Mouse (Mus musculus) liver, embryonic 14 days (tissue): Measurements from ENCODE around the gene Rps27. TPM values are rescaled to one million over a fixed set of nuclear protein-coding genes. Genes with fewer than 3 reads are reported as not detected.

Experiments used
- polyA plus RNA-seq: library from polyadenylated mRNA; depleted of rRNA; stranded (reverse); fragments of >200 nt; gene quantifications from 2 replicates; pipeline ENCODE4 v1.2.3, GENCODE M21; 2012; rRNA removed

The Rps27 gene
- polyA plus RNA-seq = 1,354 and 1,509 TPM in 2 replicates

DNA sequence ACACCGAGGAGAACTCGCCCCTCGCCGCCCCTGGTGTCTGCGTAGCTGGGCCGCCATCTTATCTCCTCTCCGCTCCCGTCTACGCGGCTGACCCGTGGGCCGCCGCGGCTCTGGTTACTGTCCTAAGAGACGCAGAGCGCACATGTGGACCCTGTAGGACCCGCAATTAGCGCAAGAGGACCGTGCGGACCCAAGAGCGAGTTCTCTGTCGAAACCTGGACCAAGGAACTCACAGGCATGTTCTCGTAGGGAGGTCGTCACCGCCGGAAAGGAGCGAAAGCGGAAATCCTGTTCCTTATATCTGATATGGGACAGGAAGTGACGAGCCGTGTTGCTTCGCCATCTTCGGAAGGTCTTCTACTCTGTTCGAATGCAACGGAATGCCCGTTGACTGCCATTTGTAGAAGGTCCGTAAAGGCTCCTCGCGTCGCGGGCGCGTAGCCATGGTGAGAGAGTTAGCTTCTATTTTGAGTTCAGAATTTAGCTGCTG, at the start of gene Rps27, which contains the start of gene Rab13:
Gene Rps27 (minus strand): TSS at position 275 of the 490 bp plus-strand sequence.
Gene Rab13 (plus strand): TSS at position 319 of the 490 bp plus-strand sequence.

DNA sequence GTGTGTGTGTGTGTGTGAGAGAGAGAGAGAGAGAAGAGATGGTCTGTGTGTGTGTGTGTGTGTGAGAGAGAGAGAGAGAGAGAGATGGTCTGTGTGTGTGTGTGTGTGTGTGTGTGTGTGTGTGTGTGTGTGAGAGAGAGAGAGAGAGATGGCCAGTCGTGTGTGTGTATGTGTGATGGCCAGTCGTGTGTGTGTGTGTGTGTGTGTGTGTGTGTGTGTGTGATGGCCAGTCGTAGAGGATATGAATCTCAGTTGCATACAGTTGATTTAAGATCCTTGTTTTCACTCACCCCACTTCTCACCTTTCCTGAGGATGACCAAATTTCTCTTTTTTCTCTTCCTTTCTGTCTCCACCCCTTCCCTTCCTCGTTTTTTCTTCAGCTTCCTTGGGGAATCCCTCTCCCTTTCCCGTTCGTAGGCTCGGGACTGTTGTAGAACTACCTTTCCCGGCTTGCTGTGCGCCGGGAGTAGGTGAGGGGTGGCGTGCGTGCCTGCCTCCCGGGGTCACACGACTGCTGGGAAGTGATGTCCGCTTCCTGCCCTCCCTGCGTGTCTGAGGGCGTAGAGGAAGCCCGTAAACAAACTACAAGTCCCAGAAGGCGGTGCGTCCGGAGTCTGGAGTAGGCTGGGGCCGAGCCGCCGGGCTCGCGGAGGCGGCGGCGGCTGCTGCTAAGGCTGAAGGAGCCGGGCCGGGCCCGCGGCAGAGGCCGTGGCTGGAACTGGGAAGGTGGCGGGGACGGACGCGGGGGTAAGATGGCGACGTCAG, 40.4 kb upstream of the Rps27 start, which contains the start of gene Crtc2:
Gene Crtc2 (plus strand): TSS at position 511 of the 766 bp plus-strand sequence.

DNA sequence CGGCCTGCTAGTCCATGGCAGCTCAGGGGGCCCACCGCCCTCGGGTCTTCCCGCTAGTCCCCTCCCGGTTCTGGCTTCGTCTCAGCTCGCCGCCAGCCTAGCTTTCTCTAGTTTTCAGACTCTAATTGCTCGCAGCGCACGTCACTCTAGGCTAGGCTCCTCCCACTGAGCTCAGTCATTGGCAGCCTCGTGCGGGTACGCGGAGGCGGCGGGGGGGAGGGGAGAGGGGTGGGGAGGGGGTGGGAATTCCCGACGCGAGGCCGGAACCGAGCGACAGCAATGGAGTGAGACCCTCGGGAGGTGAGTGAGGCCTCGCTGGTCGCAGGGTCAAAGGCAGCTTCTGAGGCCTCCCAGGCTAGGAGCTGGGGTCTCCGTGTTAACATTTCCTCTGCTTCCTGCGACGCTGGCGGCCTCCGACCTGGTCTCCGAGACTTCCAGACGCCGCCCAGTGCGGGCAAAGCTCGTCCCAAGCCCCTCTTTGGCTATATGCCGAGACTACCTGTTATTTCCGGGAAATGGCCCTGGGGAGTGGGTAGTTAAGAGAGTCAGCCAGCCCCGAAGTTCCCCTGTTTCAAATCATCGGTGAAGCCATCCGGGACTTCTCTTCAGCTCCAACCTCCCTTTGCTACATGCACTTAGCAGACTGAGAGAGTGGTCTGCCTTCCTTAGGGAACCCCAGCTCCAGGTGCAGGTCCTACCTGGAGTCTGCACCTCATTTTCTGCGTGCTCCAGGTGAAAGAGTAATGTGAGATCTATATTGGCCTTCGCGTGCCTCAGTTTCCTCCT, 34.7 kb upstream of the Rps27 start, which contains the start of gene Slc39a1:
Gene Slc39a1 (plus strand): TSS at position 213 of the 786 bp plus-strand sequence.

DNA sequence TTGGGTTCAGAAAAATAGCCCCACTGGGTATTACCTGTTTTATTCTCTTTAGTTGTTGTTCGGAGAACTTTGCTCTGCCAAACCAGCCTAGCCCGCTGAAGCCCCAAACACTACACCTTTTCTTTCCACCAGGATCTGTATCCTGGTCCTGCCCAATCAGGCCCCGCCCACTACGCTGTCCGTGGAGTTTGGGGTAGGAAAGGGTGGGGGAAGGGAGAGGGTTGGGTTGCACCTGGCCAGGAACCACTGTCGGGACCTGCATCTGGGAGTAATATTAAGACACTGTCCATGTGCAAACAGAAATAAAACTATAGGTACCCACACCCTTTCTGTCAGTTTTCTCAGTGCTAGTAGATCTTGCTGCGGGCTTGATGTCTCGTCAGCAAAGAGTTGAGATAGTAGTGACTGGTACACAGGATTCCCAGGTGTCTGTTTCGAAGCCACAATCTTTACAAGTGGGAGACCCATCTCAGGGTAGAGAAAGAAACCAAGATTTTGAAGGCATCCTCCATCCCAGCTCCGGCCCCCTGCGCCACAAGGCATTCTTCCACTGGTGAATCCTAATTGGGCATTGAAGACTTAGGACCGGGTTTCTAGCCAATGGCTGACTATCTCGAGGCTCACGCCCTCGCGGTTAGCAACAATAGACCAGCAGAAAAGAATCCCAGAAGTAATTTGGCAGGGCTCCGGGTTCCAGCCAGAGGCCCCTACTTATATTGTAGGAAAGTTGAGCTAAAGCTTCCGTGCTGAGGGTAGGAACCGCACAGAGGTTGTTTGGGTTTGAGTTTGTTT, 29.7 kb upstream of the Rps27 start, which contains the start of gene Creb3l4:
Gene Creb3l4 (minus strand): TSS at position 529 of the 792 bp plus-strand sequence.

DNA sequence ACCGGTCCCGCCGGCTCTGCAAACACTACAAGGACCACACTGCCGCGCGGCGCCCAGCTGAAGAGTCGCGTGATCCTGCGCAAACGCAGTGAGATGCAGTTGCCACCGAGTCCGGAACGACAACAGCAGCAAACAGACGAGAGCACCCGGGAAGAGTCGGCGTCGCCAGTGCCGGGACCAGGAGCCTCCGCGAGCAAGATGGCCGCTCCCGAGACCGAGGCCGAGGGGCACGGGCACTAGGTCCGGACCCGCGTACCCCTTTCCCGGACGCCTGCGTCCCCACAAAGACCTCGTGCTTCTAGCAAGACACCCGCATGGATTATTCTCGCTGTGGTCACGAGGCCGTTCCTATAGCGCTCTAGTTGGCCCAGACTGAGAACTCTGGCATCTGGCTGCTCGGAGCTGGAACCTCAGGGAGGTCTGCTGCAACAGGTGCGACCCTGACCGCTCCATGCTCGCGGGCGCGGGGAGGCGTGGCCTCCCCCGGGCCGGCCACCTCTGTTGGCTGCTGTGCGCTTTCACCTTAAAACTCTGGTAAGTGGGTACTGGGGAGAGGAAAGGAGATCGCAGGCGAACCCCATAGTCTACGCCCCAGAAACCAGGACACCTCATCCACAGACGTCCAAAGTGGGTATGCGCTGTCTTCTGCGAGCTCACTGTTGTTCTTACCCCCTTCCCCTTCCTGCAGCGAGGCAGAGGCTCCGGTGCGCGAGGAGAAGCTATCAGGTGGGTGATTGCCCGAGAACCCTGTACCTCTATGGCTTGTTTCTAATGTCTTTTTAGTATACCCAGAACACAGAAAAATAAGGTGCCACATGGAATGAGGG, 18.3 kb upstream of the Rps27 start, which contains the start of gene Jtb:
Gene Jtb (plus strand): TSS at position 91 of the 827 bp plus-strand sequence.

Other genes with a start within 250 kb of the Rps27 start
- gene Hax1, start 214.9 kb downstream of the Rps27 start, polyA plus RNA-seq = 65.3 and 70.2 TPM in 2 replicates
- 17.5 and 23.7 TPM in 2 replicates for gene 4933434E20Rik, start 162.0 kb downstream of the Rps27 start, polyA plus RNA-seq
- gene Ubap2l, start 161.0 kb downstream of the Rps27 start, polyA plus RNA-seq = 52.3 and 56.0 TPM in 2 replicates
- 84.8 and 95.8 TPM in 2 replicates for gene Tpm3, start 141.0 kb downstream of the Rps27 start, polyA plus RNA-seq
- 0.25 and 0.33 TPM in 2 replicates for gene Nup210l, start 109.5 kb downstream of the Rps27 start, polyA plus RNA-seq
- 4.5 and 4.6 TPM in 2 replicates for gene Rab13, start within 50 bp of the Rps27 start, polyA plus RNA-seq
- 20.6 and 26.0 TPM in 2 replicates for gene Jtb, start 17.9 kb upstream of the Rps27 start, polyA plus RNA-seq
- 0.23 and 0.30 TPM in 2 replicates for gene Creb3l4, start 29.9 kb upstream of the Rps27 start, polyA plus RNA-seq
- 9.5 and 10.7 TPM in 2 replicates for gene Slc39a1, start 34.5 kb upstream of the Rps27 start, polyA plus RNA-seq
- gene Crtc2, start 40.5 kb upstream of the Rps27 start, polyA plus RNA-seq = 6.6 and 7.9 TPM in 2 replicates
- gene Dennd4b, start 51.5 kb upstream of the Rps27 start, polyA plus RNA-seq = 3.5 and 4.3 TPM in 2 replicates
- 4.7 and 5.7 TPM in 2 replicates for gene Gatad2b, start 79.5 kb upstream of the Rps27 start, polyA plus RNA-seq
- gene Slc27a3, start 176.3 kb upstream of the Rps27 start, polyA plus RNA-seq = 1.8 and 1.9 TPM in 2 replicates
- 11.3 and 13.6 TPM in 2 replicates for gene Ints3, start 220.0 kb upstream of the Rps27 start, polyA plus RNA-seq